Mouse (Mus musculus): ENCODE measurements at regions not wholly inside any gene's neighbourhood (a gene's known extent, or its start where the extent isn't known, plus 50 kb on each side); places are given as distances from the start of the nearest gene placed in this dataset.

- H3K27me3 ChIP-seq (replicated peaks; ENCODE audit: insufficient read depth, low read length) = no peaks in the 10 kb centered on the region
- H3K9ac ChIP-seq (replicated peaks; ENCODE audit: low read depth) = no peak overlapping the region
- H3K36me3 ChIP-seq (ENCODE audit: insufficient read depth, low read length) = no peaks in the 10 kb centered on the region
- ATAC-seq (no peak), DNase-seq (ENCODE audit: low spot score) (no peak)
- WGBS = 61% methylated on average over 6 of the region's 6 CpGs
- no peaks in the 10 kb centered on the region for H3K4me1 ChIP-seq (ENCODE audit: insufficient read depth, low read depth, low read length)
- no peak overlapping the region for H3K27ac ChIP-seq (ENCODE audit: low read length)
- H3K9me3 ChIP-seq (ENCODE audit: low read length) = no peaks in the 10 kb centered on the region
- no peak overlapping the region for H3K4me2 ChIP-seq (replicated peaks; ENCODE audit: low read depth, low read length)
- TF ChIP-seq EP300 (IDR thresholded peaks at IDR 0.05) = no peak
- no peak for TF ChIP-seq CTCF (IDR thresholded peaks at IDR 0.05)
- H3K4me3 ChIP-seq (ENCODE audit: low read depth, low read length) = no peak overlapping the region
These were observed 82.7 kb upstream of the Tyw5 start for GRCm38 (mm10) chr1:57489588-57489987.

DNA sequence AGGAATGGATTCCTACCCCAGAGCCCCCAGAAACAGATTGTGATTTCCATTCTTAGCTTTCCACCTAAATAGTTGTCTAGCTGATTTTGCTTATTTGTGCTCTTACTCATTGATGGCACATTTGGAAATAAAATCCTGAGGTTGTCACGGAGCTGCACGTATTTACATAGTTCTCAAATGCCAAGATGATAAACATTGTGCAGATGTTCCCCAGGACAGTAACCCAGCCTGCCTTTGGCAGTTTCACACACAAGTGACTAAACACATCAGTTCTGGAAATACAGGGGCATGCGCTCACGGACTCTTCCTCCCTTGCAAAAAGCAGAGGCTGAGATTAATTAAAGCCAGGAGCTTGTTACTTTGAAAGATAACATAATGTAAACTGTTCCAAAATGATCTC lies 83.1 kb upstream of the Tyw5 start:
- no peak overlapping the region for H3K4me2 ChIP-seq (replicated peaks; ENCODE audit: low read depth, low read length)
- WGBS = 50% methylated on average over 4 of the region's 4 CpGs
- no peak for ATAC-seq

GRCm38 (mm10) chr1:57492696-57493095 lies 85.8 kb upstream of the Tyw5 start:
- WGBS = 65% methylated on average over 2 of the region's 2 CpGs
- DNase-seq (ENCODE audit: low spot score) = no peak

More for the DNA sequence above, 83.1 kb upstream of the Tyw5 start:
- Histone ChIP-seq H3K27me3 (replicated peaks; ENCODE audit: insufficient read depth, low read length) (no peaks in the 10 kb centered on the region), H3K4me3 (ENCODE audit: low read depth, low read length) (no peak overlapping the region), H3K4me1 (ENCODE audit: insufficient read depth, low read depth, low read length) (no peaks in the 10 kb centered on the region), H3K9ac (replicated peaks; ENCODE audit: low read depth) (no peak overlapping the region), H3K36me3 (ENCODE audit: insufficient read depth, low read length) (no peaks in the 10 kb centered on the region), H3K9me3 (ENCODE audit: low read length) (no peaks in the 10 kb centered on the region), H3K27ac (ENCODE audit: low read length) (no peak overlapping the region)
- DNase-seq (ENCODE audit: low spot score) = no peak
- TF ChIP-seq CTCF (IDR thresholded peaks at IDR 0.05) (no peak), EP300 (IDR thresholded peaks at IDR 0.05) (no peak)

GRCm38 (mm10) chr1:57497489-57498037 lies 90.7 kb upstream of the Tyw5 start:
- Histone ChIP-seq H3K4me1 (ENCODE audit: insufficient read depth, low read depth, low read length) (no peaks in the 10 kb centered on the region), H3K9ac (replicated peaks; ENCODE audit: low read depth) (no peak overlapping the region), H3K36me3 (ENCODE audit: insufficient read depth, low read length) (no peaks in the 10 kb centered on the region), H3K4me3 (ENCODE audit: low read depth, low read length) (no peak overlapping the region), H3K27me3 (replicated peaks; ENCODE audit: insufficient read depth, low read length) (no peaks in the 10 kb centered on the region), H3K27ac (ENCODE audit: low read length) (no peak overlapping the region), H3K9me3 (ENCODE audit: low read length) (no peaks in the 10 kb centered on the region), H3K4me2 (replicated peaks; ENCODE audit: low read depth, low read length) (no peak overlapping the region)
- ATAC-seq (no peak), DNase-seq (ENCODE audit: low spot score) (peak; percentile 12)
- WGBS = 47% methylated on average over 8 of the region's 8 CpGs
- no peak for TF ChIP-seq CTCF (IDR thresholded peaks at IDR 0.05)
- TF ChIP-seq EP300 (IDR thresholded peaks at IDR 0.05) = no peak

More at GRCm38 (mm10) chr1:57492696-57493095, 85.8 kb upstream of the Tyw5 start:
- Histone ChIP-seq H3K4me1 (ENCODE audit: insufficient read depth, low read depth, low read length) (no peaks in the 10 kb centered on the region), H3K4me2 (replicated peaks; ENCODE audit: low read depth, low read length) (no peak overlapping the region), H3K9ac (replicated peaks; ENCODE audit: low read depth) (no peak overlapping the region), H3K4me3 (ENCODE audit: low read depth, low read length) (no peak overlapping the region), H3K27ac (ENCODE audit: low read length) (no peak overlapping the region), H3K27me3 (replicated peaks; ENCODE audit: insufficient read depth, low read length) (no peaks in the 10 kb centered on the region), H3K9me3 (ENCODE audit: low read length) (no peaks in the 10 kb centered on the region), H3K36me3 (ENCODE audit: insufficient read depth, low read length) (no peaks in the 10 kb centered on the region)
- TF ChIP-seq EP300 (IDR thresholded peaks at IDR 0.05) (no peak), CTCF (IDR thresholded peaks at IDR 0.05) (no peak)
- ATAC-seq = no peak

GRCm38 (mm10) chr1:57510359-57511120 lies 103.6 kb upstream of the Tyw5 start:
- no peaks in the 10 kb centered on the region for H3K4me1 ChIP-seq (ENCODE audit: insufficient read depth, low read depth, low read length)
- no peaks in the 10 kb centered on the region for H3K27me3 ChIP-seq (replicated peaks; ENCODE audit: insufficient read depth, low read length)
- H3K4me2 ChIP-seq (replicated peaks; ENCODE audit: low read depth, low read length) = no peak overlapping the region
- no peak for ATAC-seq
- DNase-seq (ENCODE audit: low spot score) = no peak
- no peak overlapping the region for H3K4me3 ChIP-seq (ENCODE audit: low read depth, low read length)
- H3K9me3 ChIP-seq (ENCODE audit: low read length) = no peaks in the 10 kb centered on the region
- WGBS = 54% methylated on average over 8 of the region's 9 CpGs
- H3K27ac ChIP-seq (ENCODE audit: low read length) = no peak overlapping the region
- TF ChIP-seq EP300 (IDR thresholded peaks at IDR 0.05) (no peak), CTCF (IDR thresholded peaks at IDR 0.05) (no peak)
- no peaks in the 10 kb centered on the region for H3K36me3 ChIP-seq (ENCODE audit: insufficient read depth, low read length)
- H3K9ac ChIP-seq (replicated peaks; ENCODE audit: low read depth) = no peak overlapping the region

DNA sequence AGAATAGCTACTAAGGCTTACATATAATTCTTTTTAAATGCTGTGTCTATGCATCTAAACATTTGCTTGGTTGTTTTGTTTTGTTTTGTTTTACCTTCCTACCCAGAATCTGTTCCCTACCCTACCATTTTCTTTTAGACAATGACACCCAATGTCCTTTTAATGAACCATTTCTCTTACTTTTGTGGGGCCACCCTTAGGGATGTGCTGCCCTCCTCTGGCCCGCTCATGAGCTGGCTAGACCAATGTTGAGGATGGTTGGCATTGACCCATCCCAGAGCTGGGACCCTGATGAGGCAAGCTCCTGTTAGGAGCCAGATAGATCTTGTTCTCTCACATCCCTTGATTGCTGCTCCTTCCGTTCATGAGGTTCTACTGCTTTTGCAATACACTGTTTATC lies 105.0 kb upstream of the Tyw5 start:
- H3K27me3 ChIP-seq (replicated peaks; ENCODE audit: insufficient read depth, low read length) = no peaks in the 10 kb centered on the region
- WGBS = 86% methylated on average over 2 of the region's 2 CpGs
- no peak overlapping the region for H3K4me2 ChIP-seq (replicated peaks; ENCODE audit: low read depth, low read length)
- no peaks in the 10 kb centered on the region for H3K4me1 ChIP-seq (ENCODE audit: insufficient read depth, low read depth, low read length)
- DNase-seq (ENCODE audit: low spot score) = no peak
- no peak overlapping the region for H3K27ac ChIP-seq (ENCODE audit: low read length)
- no peak overlapping the region for H3K4me3 ChIP-seq (ENCODE audit: low read depth, low read length)
- no peaks in the 10 kb centered on the region for H3K9me3 ChIP-seq (ENCODE audit: low read length)
- H3K36me3 ChIP-seq (ENCODE audit: insufficient read depth, low read length) = no peaks in the 10 kb centered on the region
- no peak for ATAC-seq
- TF ChIP-seq EP300 (IDR thresholded peaks at IDR 0.05) (no peak), CTCF (IDR thresholded peaks at IDR 0.05) (no peak; the same call in 1 of the 2 replicates)
- H3K9ac ChIP-seq (replicated peaks; ENCODE audit: low read depth) = no peak overlapping the region
